Mouse (Mus musculus): Measurements from ENCODE around the gene Commd7. TPM values are rescaled to one million over a fixed set of nuclear protein-coding genes. Genes with fewer than 3 reads are reported as not detected.

The Commd7 gene
- polyA plus RNA-seq, 1 experiment from 2014 or later, result 88.4 TPM

DNA sequence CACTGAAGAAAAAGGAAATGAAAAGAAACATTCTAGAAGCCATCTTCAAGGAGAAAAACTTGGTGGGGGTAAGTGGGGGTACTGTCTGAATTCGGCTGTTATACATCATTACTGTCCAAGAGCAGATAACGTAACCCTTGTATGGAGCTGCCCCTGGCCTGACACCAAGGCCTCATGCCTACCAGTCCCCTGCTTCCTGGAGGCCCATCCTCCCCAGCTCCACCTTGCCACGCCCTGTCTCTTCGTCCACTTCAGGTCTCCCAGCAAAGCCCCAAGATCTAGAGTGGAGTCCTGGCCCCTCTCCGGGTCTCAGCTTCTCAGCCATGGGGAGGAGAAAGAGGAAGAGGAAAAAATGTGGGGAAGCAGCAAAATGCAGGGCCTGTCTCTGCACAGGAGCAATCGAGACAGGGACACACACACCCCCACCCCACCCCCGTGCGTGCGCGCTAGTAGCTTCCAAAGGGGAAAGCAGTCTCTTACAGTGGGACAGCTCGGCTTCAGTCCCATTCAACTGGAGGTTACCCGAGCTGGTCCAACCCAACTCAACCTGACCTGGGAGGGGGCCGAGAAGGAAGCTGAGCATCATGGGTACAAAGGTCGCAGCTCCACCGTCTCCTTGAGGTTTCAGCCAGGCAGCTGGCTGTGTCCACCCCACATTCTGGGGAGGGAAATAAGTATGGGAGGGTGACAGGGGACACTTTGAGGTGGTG is 49.5 kb downstream of the Commd7 start:
- Histone ChIP-seq H3K27me3 (replicated peaks; ENCODE audit: control insufficient read depth, insufficient read depth, low read length) (no peaks in the 10 kb centered on the region), H3K36me3 (ENCODE audit: control insufficient read depth, insufficient read depth, low read length) (no peaks in the 10 kb centered on the region), H3K4me1 (ENCODE audit: control insufficient read depth, insufficient read depth, low read length) (peaks cover 30% of the 10 kb centered on the region), H3K9me3 (ENCODE audit: control insufficient read depth, low read length) (no peaks in the 10 kb centered on the region), H3K4me3 (ENCODE audit: low read length) (no peak overlapping the region; the same call in 1 of the 2 replicates), H3K4me2 (ENCODE audit: low read depth, low read length) (peak overlapping the region; percentile 17; the same call in 1 of the 2 replicates), H3K9ac (ENCODE audit: low read depth, low read length) (peak overlapping the region; percentile 32; the same call in 1 of the 2 replicates), H3K27ac (ENCODE audit: low read length) (peak overlapping the region; percentile 58)
- peak; percentile 55 for ATAC-seq
- WGBS, result 45% methylated on average over 15 of the region's 15 CpGs

DNA sequence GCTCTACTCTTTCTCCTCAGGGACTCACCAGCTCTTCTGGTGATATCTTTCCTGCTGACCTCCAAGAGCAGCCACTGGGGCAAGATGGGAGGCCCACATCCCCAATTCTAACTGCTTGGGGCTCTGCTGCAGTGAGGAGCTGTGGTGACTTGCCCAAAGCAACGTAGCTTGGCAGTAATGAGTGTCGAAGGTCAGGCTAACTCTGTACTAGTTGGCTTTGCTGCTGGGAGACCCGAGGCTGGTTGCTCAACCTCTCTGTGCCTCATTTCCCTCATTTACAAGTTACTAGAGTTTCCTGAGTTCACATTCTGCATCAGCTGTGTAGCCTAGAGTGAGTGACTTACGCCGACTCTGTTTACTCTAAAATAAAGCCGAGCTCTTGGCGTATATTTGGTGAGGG is 51.2 kb downstream of the Commd7 start:
- peaks cover 29% of the 10 kb centered on the region for H3K4me1 ChIP-seq (ENCODE audit: control insufficient read depth, insufficient read depth, low read length)
- H3K9me3 ChIP-seq (ENCODE audit: control insufficient read depth, low read length), result no peaks in the 10 kb centered on the region
- no peak for ATAC-seq
- no peak overlapping the region for H3K4me3 ChIP-seq (ENCODE audit: low read length)
- no peaks in the 10 kb centered on the region for H3K36me3 ChIP-seq (ENCODE audit: control insufficient read depth, insufficient read depth, low read length)
- H3K27ac ChIP-seq (ENCODE audit: low read length), result no peak overlapping the region
- no peak overlapping the region for H3K4me2 ChIP-seq (ENCODE audit: low read depth, low read length)
- 76% methylated on average over 7 of the region's 7 CpGs for WGBS
- no peak overlapping the region for H3K9ac ChIP-seq (ENCODE audit: low read depth, low read length)
- H3K27me3 ChIP-seq (replicated peaks; ENCODE audit: control insufficient read depth, insufficient read depth, low read length), result no peaks in the 10 kb centered on the region

DNA sequence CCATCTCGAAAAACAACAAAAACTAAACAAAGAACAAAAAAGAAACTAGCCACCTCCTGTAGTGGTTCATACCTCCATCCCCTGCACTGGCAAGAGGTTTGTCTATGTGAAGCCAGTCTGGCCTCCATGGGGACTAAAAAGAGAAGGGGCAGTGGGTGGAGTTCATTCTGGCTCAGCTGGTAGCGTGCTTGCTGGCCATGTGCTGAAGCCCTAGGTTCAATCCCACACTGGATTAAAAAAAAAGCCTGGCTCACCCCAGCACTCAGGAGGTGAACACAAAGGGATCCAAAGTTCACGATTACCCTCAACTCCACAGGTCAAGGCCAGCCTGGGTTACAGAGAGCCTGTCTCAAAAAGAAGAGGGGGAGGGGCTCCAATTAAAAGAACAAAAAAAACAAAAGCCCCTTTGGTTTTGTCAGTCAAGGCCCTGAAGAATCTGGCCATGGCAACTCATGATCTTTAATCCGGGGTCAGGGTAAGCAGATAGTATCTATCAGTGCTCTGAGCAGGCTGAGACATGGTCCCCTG is 52.1 kb downstream of the Commd7 start:
- H3K9ac ChIP-seq (ENCODE audit: low read depth, low read length), result no peak overlapping the region
- peaks cover 25% of the 10 kb centered on the region for H3K4me1 ChIP-seq (ENCODE audit: control insufficient read depth, insufficient read depth, low read length)
- no peak overlapping the region for H3K27ac ChIP-seq (ENCODE audit: low read length)
- H3K4me2 ChIP-seq (ENCODE audit: low read depth, low read length), result no peak overlapping the region
- no peaks in the 10 kb centered on the region for H3K27me3 ChIP-seq (replicated peaks; ENCODE audit: control insufficient read depth, insufficient read depth, low read length)
- no peak overlapping the region for H3K4me3 ChIP-seq (ENCODE audit: low read length)
- H3K9me3 ChIP-seq (ENCODE audit: control insufficient read depth, low read length), result no peaks in the 10 kb centered on the region
- H3K36me3 ChIP-seq (ENCODE audit: control insufficient read depth, insufficient read depth, low read length), result no peaks in the 10 kb centered on the region
- ATAC-seq, result no peak
- WGBS, result 68% methylated on average over 4 of the region's 4 CpGs

DNA sequence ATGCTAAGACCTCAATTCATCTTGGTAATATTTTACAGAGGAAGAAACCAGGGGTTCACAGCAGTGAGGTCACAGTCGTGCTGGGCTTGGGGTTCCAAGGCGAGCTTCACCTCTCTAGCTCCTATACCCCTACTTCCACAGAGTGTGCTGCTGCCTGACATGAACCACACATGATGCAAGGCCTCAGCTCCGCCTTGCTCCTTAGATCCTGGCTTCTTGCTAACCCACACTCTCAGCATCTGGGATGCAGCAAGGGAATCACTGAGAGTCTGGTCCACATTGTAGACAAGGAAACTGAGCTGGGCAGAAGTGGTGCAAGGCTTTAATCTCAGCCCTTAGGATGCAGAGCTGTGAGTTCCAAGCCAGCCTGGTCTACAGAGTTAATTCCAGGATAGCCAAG is 52.5 kb downstream of the Commd7 start:
- Histone ChIP-seq H3K4me2 (ENCODE audit: low read depth, low read length) (no peak overlapping the region), H3K27ac (ENCODE audit: low read length) (no peak overlapping the region), H3K36me3 (ENCODE audit: control insufficient read depth, insufficient read depth, low read length) (no peaks in the 10 kb centered on the region), H3K4me1 (ENCODE audit: control insufficient read depth, insufficient read depth, low read length) (peaks cover 26% of the 10 kb centered on the region), H3K9ac (ENCODE audit: low read depth, low read length) (no peak overlapping the region), H3K4me3 (ENCODE audit: low read length) (no peak overlapping the region), H3K27me3 (replicated peaks; ENCODE audit: control insufficient read depth, insufficient read depth, low read length) (no peaks in the 10 kb centered on the region), H3K9me3 (ENCODE audit: control insufficient read depth, low read length) (no peaks in the 10 kb centered on the region)
- no peak for ATAC-seq
- WGBS, result 93% methylated on average over 3 of the region's 3 CpGs

DNA sequence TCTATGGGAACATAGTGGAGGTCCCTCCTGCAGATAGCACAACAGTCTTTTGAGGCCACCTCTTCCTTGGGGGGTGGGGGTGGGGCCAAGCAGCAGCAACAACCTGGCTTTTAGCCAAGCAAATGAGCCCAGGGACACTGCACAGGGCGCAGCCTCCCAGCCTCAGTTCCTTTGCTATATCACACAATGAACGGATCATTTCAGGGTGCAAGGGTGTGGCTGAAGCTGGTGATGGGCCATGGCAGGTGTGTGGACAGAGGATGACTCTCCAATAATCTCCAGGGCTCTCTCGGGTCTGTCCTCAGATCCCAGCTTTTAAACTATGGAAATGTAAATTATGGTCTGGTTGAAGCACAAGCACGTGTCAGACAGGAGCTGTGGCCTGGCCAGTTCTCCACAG is 55.5 kb downstream of the Commd7 start:
- Histone ChIP-seq H3K4me2 (ENCODE audit: low read depth, low read length) (no peak overlapping the region), H3K27me3 (replicated peaks; ENCODE audit: control insufficient read depth, insufficient read depth, low read length) (no peaks in the 10 kb centered on the region), H3K4me3 (ENCODE audit: low read length) (no peak overlapping the region), H3K4me1 (ENCODE audit: control insufficient read depth, insufficient read depth, low read length) (peaks cover 12% of the 10 kb centered on the region; the same call in 1 of the 2 replicates), H3K27ac (ENCODE audit: low read length) (no peak overlapping the region), H3K9ac (ENCODE audit: low read depth, low read length) (no peak overlapping the region), H3K36me3 (ENCODE audit: control insufficient read depth, insufficient read depth, low read length) (no peaks in the 10 kb centered on the region), H3K9me3 (ENCODE audit: control insufficient read depth, low read length) (no peaks in the 10 kb centered on the region)
- peak; percentile 79 for ATAC-seq
- 50% methylated on average over 4 of the region's 4 CpGs for WGBS

DNA sequence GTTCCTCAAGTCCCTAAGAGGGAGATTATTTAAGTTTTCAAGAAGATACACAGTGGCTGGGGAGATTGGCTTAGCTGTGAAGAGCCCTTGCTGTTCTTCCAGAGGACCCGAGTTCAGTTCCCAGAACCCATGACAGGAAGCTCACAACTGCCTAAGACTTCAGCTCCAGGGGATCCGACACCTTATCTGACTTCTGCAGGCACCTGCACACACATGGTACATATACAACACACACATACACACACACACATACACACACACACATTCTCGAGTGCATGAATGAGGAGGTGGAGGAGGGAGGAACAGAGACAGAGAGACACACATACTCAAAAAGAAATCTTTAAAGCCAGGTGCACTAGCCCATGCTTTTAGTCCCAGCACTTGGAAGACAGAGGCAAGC is 56.4 kb downstream of the Commd7 start:
- Histone ChIP-seq H3K27ac (ENCODE audit: low read length) (no peak overlapping the region), H3K4me2 (ENCODE audit: low read depth, low read length) (no peak overlapping the region), H3K4me3 (ENCODE audit: low read length) (no peak overlapping the region), H3K27me3 (replicated peaks; ENCODE audit: control insufficient read depth, insufficient read depth, low read length) (no peaks in the 10 kb centered on the region), H3K4me1 (ENCODE audit: control insufficient read depth, insufficient read depth, low read length) (peaks cover 11% of the 10 kb centered on the region; the same call in 1 of the 2 replicates), H3K36me3 (ENCODE audit: control insufficient read depth, insufficient read depth, low read length) (no peaks in the 10 kb centered on the region), H3K9ac (ENCODE audit: low read depth, low read length) (no peak overlapping the region), H3K9me3 (ENCODE audit: control insufficient read depth, low read length) (no peaks in the 10 kb centered on the region)
- 73% methylated on average over 3 of the region's 3 CpGs for WGBS
- ATAC-seq, result no peak

DNA sequence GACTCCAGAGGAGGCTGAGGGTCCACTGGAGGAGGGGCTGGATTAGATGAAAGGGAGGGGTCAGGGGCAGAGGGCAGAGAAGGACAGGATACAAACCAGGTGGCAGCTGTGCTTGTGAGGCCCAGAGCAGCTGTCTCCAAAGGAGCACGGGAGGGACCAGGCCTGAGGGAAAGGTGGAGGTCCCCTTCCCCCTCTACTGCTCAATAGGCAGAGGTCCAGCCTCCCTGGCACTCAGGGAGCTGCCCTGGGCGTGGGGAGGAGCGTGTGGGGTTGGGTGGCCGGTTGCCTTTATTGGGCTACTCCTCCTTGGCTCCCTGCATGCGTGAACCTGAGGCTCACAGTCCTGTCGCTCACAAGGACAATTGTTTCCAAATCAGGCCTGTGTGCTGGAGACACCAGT is 57.0 kb downstream of the Commd7 start:
- Histone ChIP-seq H3K4me1 (ENCODE audit: control insufficient read depth, insufficient read depth, low read length) (peaks cover 7% of the 10 kb centered on the region; the same call in 1 of the 2 replicates), H3K4me3 (ENCODE audit: low read length) (no peak overlapping the region), H3K4me2 (ENCODE audit: low read depth, low read length) (no peak overlapping the region), H3K27ac (ENCODE audit: low read length) (no peak overlapping the region), H3K9me3 (ENCODE audit: control insufficient read depth, low read length) (no peaks in the 10 kb centered on the region), H3K36me3 (ENCODE audit: control insufficient read depth, insufficient read depth, low read length) (no peaks in the 10 kb centered on the region), H3K9ac (ENCODE audit: low read depth, low read length) (no peak overlapping the region), H3K27me3 (replicated peaks; ENCODE audit: control insufficient read depth, insufficient read depth, low read length) (no peaks in the 10 kb centered on the region)
- ATAC-seq, result no peak
- 49% methylated on average over 6 of the region's 6 CpGs for WGBS

DNA sequence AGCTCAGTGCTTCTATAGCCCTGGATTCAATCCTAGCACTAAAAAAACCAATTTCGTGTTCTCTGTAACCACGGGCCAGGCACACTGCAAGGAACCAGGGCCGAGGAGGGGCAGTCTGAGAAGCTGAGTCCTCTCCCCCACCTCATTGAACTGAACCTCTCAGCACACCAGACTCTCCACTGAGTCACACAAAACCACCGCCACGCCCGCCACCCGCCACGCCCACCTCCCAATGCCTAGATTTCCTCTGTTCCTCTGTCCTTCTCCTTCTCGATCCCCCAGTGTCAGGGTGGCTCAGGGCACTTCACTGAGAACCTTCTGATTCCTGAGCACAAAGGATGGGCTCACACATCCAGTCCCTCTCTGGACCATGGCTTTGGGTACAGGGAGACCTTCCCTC is 59.5 kb downstream of the Commd7 start:
- WGBS, result 81% methylated on average over 9 of the region's 9 CpGs
- Histone ChIP-seq H3K4me2 (ENCODE audit: low read depth, low read length) (no peak overlapping the region), H3K9ac (ENCODE audit: low read depth, low read length) (no peak overlapping the region), H3K4me3 (ENCODE audit: low read length) (no peak overlapping the region), H3K4me1 (ENCODE audit: control insufficient read depth, insufficient read depth, low read length) (peaks cover 7% of the 10 kb centered on the region; the same call in 1 of the 2 replicates), H3K27ac (ENCODE audit: low read length) (no peak overlapping the region), H3K27me3 (replicated peaks; ENCODE audit: control insufficient read depth, insufficient read depth, low read length) (no peaks in the 10 kb centered on the region), H3K36me3 (ENCODE audit: control insufficient read depth, insufficient read depth, low read length) (no peaks in the 10 kb centered on the region), H3K9me3 (ENCODE audit: control insufficient read depth, low read length) (no peaks in the 10 kb centered on the region)
- no peak for ATAC-seq

DNA sequence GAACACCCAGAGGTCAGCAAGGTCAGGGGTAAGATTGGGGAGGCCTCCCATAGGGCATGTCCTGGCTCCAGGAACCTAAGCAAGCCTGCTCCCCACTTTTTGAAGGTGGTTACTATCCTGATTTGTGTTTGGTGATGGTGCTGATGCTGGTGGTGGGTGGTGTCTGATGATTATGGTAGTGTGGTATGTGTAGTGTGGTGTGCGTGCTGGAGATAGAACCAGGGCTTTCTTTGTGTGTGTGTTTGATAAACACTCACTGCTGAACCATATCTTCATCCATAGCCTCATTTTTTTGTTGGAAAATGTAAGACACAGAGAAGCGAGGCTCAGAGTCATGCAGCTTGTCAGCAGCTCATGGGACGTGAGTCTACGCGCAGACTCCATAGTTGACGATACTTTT is 64.0 kb downstream of the Commd7 start:
- WGBS, result 93% methylated on average over 6 of the region's 6 CpGs
- Histone ChIP-seq H3K27ac (ENCODE audit: low read length) (no peak overlapping the region), H3K27me3 (replicated peaks; ENCODE audit: control insufficient read depth, insufficient read depth, low read length) (no peaks in the 10 kb centered on the region), H3K9me3 (ENCODE audit: control insufficient read depth, low read length) (no peaks in the 10 kb centered on the region), H3K9ac (ENCODE audit: low read depth, low read length) (no peak overlapping the region), H3K4me2 (ENCODE audit: low read depth, low read length) (no peak overlapping the region), H3K36me3 (ENCODE audit: control insufficient read depth, insufficient read depth, low read length) (no peaks in the 10 kb centered on the region), H3K4me3 (ENCODE audit: low read length) (no peak overlapping the region), H3K4me1 (ENCODE audit: control insufficient read depth, insufficient read depth, low read length) (no peaks in the 10 kb centered on the region)
- ATAC-seq, result no peak

Measured in intestine, embryonic 16.5 days (tissue).